Mouse (Mus musculus): ENCODE results near the gene Tmem74b.

- no peak for TF ChIP-seq CTCF (IDR thresholded peaks at IDR 0.05; ENCODE audit: borderline replicate concordance, insufficient read depth, low read depth, low read length)
- TF ChIP-seq POLR2A (IDR thresholded peaks at IDR 0.05; ENCODE audit: borderline replicate concordance, insufficient read depth, low read length) = no peak
Observed at GRCm38 (mm10) chr2:151668433-151668832, 33.4 kb upstream of the Tmem74b start, which contains the start of gene Rad21l.
